Mouse (Mus musculus) hindbrain, embryonic 10.5 days (tissue): ENCODE data around the gene Knl1. TPM values are rescaled to one million over a fixed set of nuclear protein-coding genes. Genes with fewer than 3 reads are reported as not detected.

Experiments used
- DNase-seq: peaks from one replicate; pipeline ENCODE4 v3.0.0-alpha.2; 2017; ENCODE audit warnings: low spot score
- H3K27ac ChIP-seq: fragments of 300-500 bp; sonication (generic); 2 replicates; pipeline ENCODE4 v1.5.1; 2016; ENCODE audit warnings: mild to moderate bottlenecking, moderate library complexity
- H3K27me3 ChIP-seq: fragments of 300-500 bp; sonication (generic); 2 replicates; pipeline ENCODE4 v1.6.1; 2016; ENCODE audit warnings: mild to moderate bottlenecking; ENCODE audit not compliant: poor library complexity, insufficient read depth, severe bottlenecking
- H3K36me3 ChIP-seq: fragments of 300-500 bp; sonication (generic); 2 replicates; pipeline ENCODE4 v1.6.1; 2016; ENCODE audit warnings: mild to moderate bottlenecking, moderate library complexity
- H3K4me1 ChIP-seq: fragments of 300-500 bp; sonication (generic); replicated peaks from 2 replicates; pipeline ENCODE4 v1.6.1; 2016; ENCODE audit warnings: mild to moderate bottlenecking
- H3K4me3 ChIP-seq: fragments of 300-500 bp; sonication (generic); 2 replicates; pipeline ENCODE4 v1.5.1; 2016; ENCODE audit warnings: mild to moderate bottlenecking, moderate library complexity
- H3K9me3 ChIP-seq: fragments of 300-500 bp; sonication (generic); 2 replicates; pipeline ENCODE4 v1.6.1; 2016; ENCODE audit warnings: mild to moderate bottlenecking, moderate library complexity
- WGBS: fragments of 180-500 bp; shearing (Covaris S2); methylation state at CpG from one replicate; pipeline ENCODE4 v1.1.7; 2016; 5-methylcytosine and 5-hydroxymethylcytosine counted together
- polyA plus RNA-seq: library from polyadenylated mRNA; unstranded; fragments of >200 nt; fragmentation: Nextera tagmentation; extraction: Ambion mirVana; gene quantifications from 2 replicates; pipeline ENCODE4 v1.2.1, GENCODE M21; 2016

Knl1 gene
- polyA plus RNA-seq, 1 experiment from 2014 or later, result 39.9 TPM

GRCm38 (mm10) chr2:119147160-119147678, 100.3 kb downstream of the Knl1 start:
- H3K9me3 ChIP-seq, result peaks cover 4% of the 10 kb centered on the region; the same call in 1 of the 2 replicates
- H3K27ac ChIP-seq, result no peak overlapping the region
- WGBS, result 83% methylated on average over 22 of the region's 22 CpGs
- DNase-seq, result no peak
- no peaks in the 10 kb centered on the region for H3K27me3 ChIP-seq
- H3K4me3 ChIP-seq, result no peak overlapping the region
- no peaks in the 10 kb centered on the region for H3K4me1 ChIP-seq
- peaks cover 98% of the 10 kb centered on the region for H3K36me3 ChIP-seq

GRCm38 (mm10) chr2:119147775-119148174, 100.9 kb downstream of the Knl1 start:
- no peaks in the 10 kb centered on the region for H3K4me1 ChIP-seq
- H3K9me3 ChIP-seq, result peaks cover 4% of the 10 kb centered on the region; the same call in 1 of the 2 replicates
- 92% methylated on average over 8 of the region's 8 CpGs for WGBS
- no peak overlapping the region for H3K27ac ChIP-seq
- peaks cover 98% of the 10 kb centered on the region for H3K36me3 ChIP-seq
- no peak overlapping the region for H3K4me3 ChIP-seq
- no peaks in the 10 kb centered on the region for H3K27me3 ChIP-seq
- no peak for DNase-seq

- no peak for DNase-seq
- no peak overlapping the region for H3K4me3 ChIP-seq
- peaks cover 77% of the 10 kb centered on the region for H3K36me3 ChIP-seq
- H3K9me3 ChIP-seq, result no peaks in the 10 kb centered on the region
- WGBS, result 90% methylated on average over 6 of the region's 6 CpGs
- H3K4me1 ChIP-seq, result peaks cover 22% of the 10 kb centered on the region
- no peak overlapping the region for H3K27ac ChIP-seq
- no peaks in the 10 kb centered on the region for H3K27me3 ChIP-seq
Observed at GRCm38 (mm10) chr2:119152255-119152654, 105.3 kb downstream of the Knl1 start.

GRCm38 (mm10) chr2:119154683-119155082, 107.8 kb downstream of the Knl1 start:
- Histone ChIP-seq H3K27ac (no peak overlapping the region), H3K36me3 (peaks cover 52% of the 10 kb centered on the region), H3K9me3 (no peaks in the 10 kb centered on the region), H3K27me3 (no peaks in the 10 kb centered on the region), H3K4me3 (no peak overlapping the region), H3K4me1 (peaks cover 26% of the 10 kb centered on the region)
- no peak for DNase-seq
- WGBS, result 81% methylated on average over 2 of the region's 2 CpGs

Other genes starting within 250 kb of the Knl1 start
- 148 and 160 TPM in 2 replicates for gene Knstrn, start 233.1 kb upstream of the Knl1 start, polyA plus RNA-seq
- gene Ivd, start 185.2 kb upstream of the Knl1 start, polyA plus RNA-seq, result 59.4 and 65.9 TPM in 2 replicates
- 4.4 TPM in 2 replicates for gene Bahd1, start 146.7 kb upstream of the Knl1 start, polyA plus RNA-seq
- 17.2 and 20.6 TPM in 2 replicates for gene Chst14, start 120.6 kb upstream of the Knl1 start, polyA plus RNA-seq
- gene Ccdc32, start 17.7 kb upstream of the Knl1 start, polyA plus RNA-seq, result 22.8 and 26.0 TPM in 2 replicates
- gene Rpusd2, start 12.3 kb upstream of the Knl1 start, polyA plus RNA-seq, result 8.0 and 8.3 TPM in 2 replicates
- 61.6 and 87.3 TPM in 2 replicates for gene Rad51, start 65.7 kb downstream of the Knl1 start, polyA plus RNA-seq
- gene Rmdn3, start 109.9 kb downstream of the Knl1 start, polyA plus RNA-seq, result 43.6 and 48.1 TPM in 2 replicates
- 3.3 and 6.1 TPM in 2 replicates for gene Gchfr, start 120.7 kb downstream of the Knl1 start, polyA plus RNA-seq
- gene Gm14137, start 127.4 kb downstream of the Knl1 start, polyA plus RNA-seq, result 0.75 and 0.85 TPM in 2 replicates
- gene Zfyve19, start 161.5 kb downstream of the Knl1 start, polyA plus RNA-seq, result 52.2 and 57.4 TPM in 2 replicates
- 22.9 and 24.9 TPM in 2 replicates for gene Dnajc17, start 161.7 kb downstream of the Knl1 start, polyA plus RNA-seq
- not detected in 2 replicates for gene Ppp1r14d, start 182.8 kb downstream of the Knl1 start, polyA plus RNA-seq
- gene Spint1, start 190.2 kb downstream of the Knl1 start, polyA plus RNA-seq, result 5.4 and 8.2 TPM in 2 replicates
- gene Rhov, start 224.2 kb downstream of the Knl1 start, polyA plus RNA-seq, result 1.2 and 3.8 TPM in 2 replicates
- gene Vps18, start 241.6 kb downstream of the Knl1 start, polyA plus RNA-seq, result 23.1 and 26.7 TPM in 2 replicates